Comparison of ENCODE assay signal across 8 mouse cellular contexts in genomic region chr9:114805151-114805671, GRCm38 (mm10). TPM values are rescaled to one million over a fixed set of nuclear protein-coding genes. Genes with fewer than 3 reads are reported as not detected.
A peak's percentile ranks its signal among the peaks of the same experiment; 100 is the strongest.
DNase-seq lines count a peak whose midpoint lies in the region; ATAC-seq and TF ChIP-seq lines count a peak whose summit lies in the region.

No protein-coding gene starts in this region.

- 56% methylated on average over 19 of the region's 19 CpGs for WGBS in intestine, embryonic 14.5 days

- no peaks in the 10 kb centered on the region for H3K36me3 ChIP-seq in intestine, embryonic 14.5 days (ENCODE audit: control insufficient read depth, insufficient read depth, low read length)

- 0 out of 2 replicates have a peak overlapping the region, but pooled peaks have one; percentile 8 for H3K4me2 ChIP-seq in intestine, embryonic 14.5 days (ENCODE audit: low read length)

- H3K27ac ChIP-seq in gastrocnemius, adult 2 months, result peak overlapping the region; percentile 28
- no peak overlapping the region for H3K27ac ChIP-seq in intestine, embryonic 14.5 days (ENCODE audit: low read depth)

- intact Hi-C loops in gastrocnemius, adult 2 months (cut with DNase I), result no loop called here
- intact Hi-C loops in gastrocnemius, postnatal 36 days (cut with DNase I), result no loop called here

- no peaks in the 10 kb centered on the region for H3K9me3 ChIP-seq in intestine, embryonic 14.5 days (ENCODE audit: control insufficient read depth, low read length)

- H3K27me3 ChIP-seq in intestine, embryonic 14.5 days (replicated peaks; ENCODE audit: control insufficient read depth, insufficient read depth, low read length), result no peaks in the 10 kb centered on the region

- no peak for TF ChIP-seq CTCF in gastrocnemius, adult 2 months (IDR thresholded peaks at IDR 0.05)

- no peak overlapping the region for H3K9ac ChIP-seq in intestine, embryonic 14.5 days (ENCODE audit: low read length)

- peak overlapping the region; percentile 45 for H3K4me3 ChIP-seq in gastrocnemius, adult 2 months
- H3K4me3 ChIP-seq in intestine, embryonic 14.5 days (ENCODE audit: low read depth, low read length), result no peak overlapping the region

- ATAC-seq in intestine, embryonic 14.5 days (replicated peaks; ENCODE audit: low FRiP score, low TSS enrichment, low read depth), result no peak; the same call in 1 of the 2 replicates
- no peak for ATAC-seq in erythroblast, adult 5-6 weeks (replicated peaks; ENCODE audit: low FRiP score, poor library complexity, severe bottlenecking)

- peaks cover 8% of the 10 kb centered on the region; the same call in 1 of the 2 replicates for H3K4me1 ChIP-seq in intestine, embryonic 14.5 days (replicated peaks; ENCODE audit: control insufficient read depth, insufficient read depth, low read length)

- DNase-seq in gastrocnemius, adult 2 months, result peak; percentile 45
- DNase-seq in gastrocnemius, postnatal 36 days, result no peak
- DNase-seq in frontal cortex, adult 2 months (ENCODE audit: extremely low spot score in 1 of 2, low spot score in 1 of 2), result peak; percentile 38 to 82
- no peak for DNase-seq in intestine, embryonic 14.5 days (ENCODE audit: low spot score)
- DNase-seq in left cerebral cortex, adult 11 months (ENCODE audit: low spot score), result peak; percentile 44
- DNase-seq in lung, postnatal 4 days, result peak; percentile 55 to 60
- no peak for DNase-seq in thymus, postnatal 36 days

RNA-seq across cellular contexts. Expression of gene Cmtm7, which starts 23.6 kb away (rescaled TPM):
- total RNA-seq in gastrocnemius, adult 2 months (2021), result 1 to 10 TPM; 3.9 to 5.5 TPM
- total RNA-seq in gastrocnemius, postnatal 36 days (2021), result 1 to 10 TPM; 4.8 to 5.3 TPM
- polyA plus RNA-seq in frontal cortex, adult 2 months (2012; rRNA removed), result 9.5 and 9.8 TPM in 2 replicates
- polyA plus RNA-seq in intestine, embryonic 14.5 days (2014; fragmentation: Nextera tagmentation; extraction: Ambion mirVana), result 96.5 and 101 TPM in 2 replicates
- 62.7 and 84.2 TPM in 2 replicates for total RNA-seq in erythroblast, adult 5-6 weeks (2015; ENCODE audit: low replicate concordance)
- total RNA-seq in erythroblast, adult 5-6 weeks (2017; ENCODE audit: low replicate concordance), result 59.2 and 111 TPM in 2 replicates

RNA-seq across cellular contexts. Expression of gene Cmtm8, which starts 38.7 kb away (rescaled TPM):
- total RNA-seq in gastrocnemius, adult 2 months (2021), result 1 to 10 TPM; 2.0 to 2.1 TPM
- total RNA-seq in gastrocnemius, postnatal 36 days (2021), result 1 to 10 TPM; 2.4 to 3.0 TPM
- polyA plus RNA-seq in frontal cortex, adult 2 months (2012; rRNA removed), result 4.7 and 4.8 TPM in 2 replicates
- polyA plus RNA-seq in intestine, embryonic 14.5 days (2014; fragmentation: Nextera tagmentation; extraction: Ambion mirVana), result 34.7 and 42.4 TPM in 2 replicates
- not detected in 2 replicates for total RNA-seq in erythroblast, adult 5-6 weeks (2015; ENCODE audit: low replicate concordance)
- 0.17 TPM in 1 of 2 replicates, not detected in the other for total RNA-seq in erythroblast, adult 5-6 weeks (2017; ENCODE audit: low replicate concordance)

Comparison
In these comparisons a context has a peak if more than half of its experiments do, and no peak if none do; other contexts are left out.
1. DNase-seq: peak in gastrocnemius, adult 2 months (single experiment), frontal cortex, adult 2 months (2 of 2), left cerebral cortex, adult 11 months (single experiment) and lung, postnatal 4 days (2 of 2); none in gastrocnemius, postnatal 36 days (0 of 2), intestine, embryonic 14.5 days (single experiment) and thymus, postnatal 36 days (0 of 2).
2. RNA of gene Cmtm7, which starts 23.6 kb away (total RNA-seq): 59.2 to 111 TPM in erythroblast, adult 5-6 weeks; 3.9 to 5.5 TPM in gastrocnemius, adult 2 months and 4.8 to 5.3 TPM in gastrocnemius, postnatal 36 days; every median in the first group is over 4 times any median in the second.